Mouse (Mus musculus) stomach, postnatal 0 days (tissue): Measurements from ENCODE around the gene Fam169b. TPM values are rescaled to one million over a fixed set of nuclear protein-coding genes. Genes with fewer than 3 reads are reported as not detected.

Experiments
- ATAC-seq: fragments of 200-750 bp; cut with Nextera tagmentation; 2 replicates; pipeline ENCODE4 v1.8.0; 2017; ENCODE audit not compliant: low FRiP score, low TSS enrichment
- DNase-seq: peaks from one replicate; pipeline ENCODE4 v3.0.0-alpha.2; 2016; ENCODE audit warnings: low spot score
- H3K27ac ChIP-seq: fragments of 300-500 bp; sonication (generic); replicated peaks from 2 replicates; pipeline ENCODE4 v1.5.1; 2014; ENCODE audit warnings: mild to moderate bottlenecking, control low read depth
- H3K27me3 ChIP-seq: fragments of 300-500 bp; sonication (generic); 2 replicates; pipeline ENCODE4 v1.6.1; 2014; ENCODE audit warnings: low read length; ENCODE audit not compliant: control insufficient read depth, insufficient read depth
- H3K36me3 ChIP-seq: fragments of 300-500 bp; sonication (generic); 2 replicates; pipeline ENCODE4 v1.6.1; 2014; ENCODE audit warnings: low read length, mixed read lengths; ENCODE audit not compliant: control insufficient read depth, insufficient read depth
- H3K4me1 ChIP-seq: fragments of 300-500 bp; sonication (generic); replicated peaks from 2 replicates; pipeline ENCODE4 v1.6.1; 2014; ENCODE audit warnings: antibody characterized with exemption; ENCODE audit not compliant: control insufficient read depth, insufficient read depth
- H3K4me2 ChIP-seq: fragments of 300-500 bp; sonication (generic); replicated peaks from 2 replicates; pipeline ENCODE4 v1.6.1; 2014; ENCODE audit warnings: low read depth, mild to moderate bottlenecking, control low read depth, moderate library complexity
- H3K4me3 ChIP-seq: fragments of 300-500 bp; sonication (generic); 2 replicates; pipeline ENCODE4 v1.5.1; 2014; ENCODE audit warnings: low read depth, low read length, control low read depth
- H3K9ac ChIP-seq: fragments of 300-500 bp; sonication (generic); 2 replicates; pipeline ENCODE4 v1.6.1; 2014; ENCODE audit warnings: mild to moderate bottlenecking, low read length, control low read depth, mixed read lengths
- H3K9me3 ChIP-seq: fragments of 300-500 bp; sonication (generic); 2 replicates; pipeline ENCODE4 v1.6.1; 2016; ENCODE audit warnings: low read length; ENCODE audit not compliant: control insufficient read depth
- CTCF ChIP-seq: IDR thresholded peaks from 2 replicates; pipeline ENCODE4 v1.5.1; 2016; ENCODE audit warnings: antibody characterized with exemption, low read depth, mild to moderate bottlenecking, moderate library complexity
- EP300 ChIP-seq: optimal IDR thresholded peaks from 2 replicates; pipeline ENCODE3; 2016; ENCODE audit warnings: antibody characterized with exemption
- WGBS: fragments of 180-500 bp; shearing (Covaris S2); extraction: QIAGEN DNeasy Blood & Tissue Kit; methylation state at CpG from one replicate; pipeline ENCODE4 v1.1.7; 2014; 5-methylcytosine and 5-hydroxymethylcytosine counted together
- polyA plus RNA-seq: library from polyadenylated mRNA; unstranded; fragments of >200 nt; fragmentation: Nextera tagmentation; extraction: Ambion mirVana; gene quantifications from 2 replicates; pipeline ENCODE4 v1.2.1, GENCODE M21; 2015

Gene Fam169b
- polyA plus RNA-seq, 1 experiment from 2014 or later, result 0.24 TPM

DNA sequence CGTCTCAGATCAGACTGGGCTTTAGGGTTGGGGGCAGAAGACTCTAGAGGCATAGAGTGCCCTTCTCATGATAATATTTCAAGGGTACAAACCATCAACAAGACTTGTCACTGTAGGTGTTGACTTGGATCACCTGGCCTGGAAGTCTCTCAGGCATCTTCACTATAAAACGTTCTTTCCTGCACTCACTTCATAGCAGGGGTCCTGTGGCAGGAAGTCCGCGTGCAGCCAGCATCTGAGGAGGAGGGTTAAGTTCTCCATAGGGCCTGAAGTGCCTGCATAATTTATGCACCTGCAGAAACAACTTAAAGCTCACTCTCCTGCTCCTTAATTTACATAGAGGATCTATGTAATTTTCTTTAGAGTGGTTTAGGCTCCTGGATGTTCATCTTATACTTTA lies 28.0 kb upstream of the Fam169b start:
- no peak for ATAC-seq
- 56% methylated on average over 4 of the region's 4 CpGs for WGBS

DNA sequence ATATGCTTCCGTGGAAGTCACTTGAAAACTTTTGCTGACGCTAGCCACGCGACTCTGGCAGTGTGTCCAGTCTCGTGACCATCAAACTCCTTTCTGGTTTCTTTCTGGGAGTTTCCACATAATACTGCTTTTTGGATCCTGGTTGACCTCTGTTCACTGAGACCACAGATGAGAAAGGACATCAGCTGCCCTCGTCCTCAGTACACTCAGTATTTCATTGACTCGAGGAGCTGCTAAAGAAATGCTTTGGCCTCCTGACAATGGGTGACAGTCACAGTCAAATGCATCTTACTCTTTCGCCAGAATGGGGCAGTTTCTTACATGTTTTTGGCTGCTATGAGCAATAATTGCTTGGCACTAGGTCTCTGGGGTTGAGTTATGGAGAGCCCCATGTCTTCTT lies 27.4 kb upstream of the Fam169b start:
- no peak overlapping the region for H3K27ac ChIP-seq
- H3K4me2 ChIP-seq, result no peak overlapping the region
- no peak for DNase-seq
- 77% methylated on average over 8 of the region's 8 CpGs for WGBS
- no peaks in the 10 kb centered on the region for H3K4me1 ChIP-seq
- H3K4me3 ChIP-seq, result no peak overlapping the region
- H3K27me3 ChIP-seq, result no peaks in the 10 kb centered on the region
- TF ChIP-seq EP300, result no peak
- TF ChIP-seq CTCF, result no peak
- H3K9ac ChIP-seq, result no peak overlapping the region
- no peaks in the 10 kb centered on the region for H3K36me3 ChIP-seq
- no peaks in the 10 kb centered on the region for H3K9me3 ChIP-seq
- no peak for ATAC-seq

More for the DNA sequence above, 28.0 kb upstream of the Fam169b start:
- Histone ChIP-seq H3K9me3 (no peaks in the 10 kb centered on the region), H3K9ac (no peak overlapping the region), H3K4me1 (no peaks in the 10 kb centered on the region), H3K4me2 (no peak overlapping the region), H3K27ac (no peak overlapping the region), H3K27me3 (no peaks in the 10 kb centered on the region), H3K4me3 (no peak overlapping the region), H3K36me3 (no peaks in the 10 kb centered on the region)
- TF ChIP-seq EP300 (no peak), CTCF (no peak)
- no peak for DNase-seq

DNA sequence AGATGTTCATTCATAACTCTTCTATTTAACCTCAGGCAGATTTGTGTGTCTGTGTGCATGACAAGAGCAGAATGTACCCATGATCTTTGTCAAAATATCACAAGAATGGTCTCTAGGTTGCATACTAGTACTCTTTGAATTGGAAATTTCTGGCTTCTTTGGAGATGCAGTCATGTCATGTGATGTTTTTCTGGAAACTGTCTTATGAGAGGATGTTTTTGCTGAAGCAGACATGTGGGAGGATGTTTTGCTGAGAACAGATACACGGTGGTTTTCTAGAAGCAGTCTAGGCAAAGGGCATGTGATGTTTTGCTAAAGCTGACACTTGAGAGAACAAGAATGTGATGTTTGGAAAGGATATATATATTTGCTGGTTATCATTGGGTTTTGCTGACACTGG lies 23.2 kb upstream of the Fam169b start:
- Histone ChIP-seq H3K4me3 (no peak overlapping the region), H3K36me3 (no peaks in the 10 kb centered on the region), H3K4me1 (no peaks in the 10 kb centered on the region), H3K9me3 (no peaks in the 10 kb centered on the region), H3K27me3 (no peaks in the 10 kb centered on the region), H3K9ac (no peak overlapping the region), H3K4me2 (no peak overlapping the region), H3K27ac (no peak overlapping the region)
- WGBS, result 55% methylated on average over 1 of the region's 1 CpGs
- ATAC-seq (no peak), DNase-seq (no peak)
- TF ChIP-seq CTCF (no peak), EP300 (no peak)

DNA sequence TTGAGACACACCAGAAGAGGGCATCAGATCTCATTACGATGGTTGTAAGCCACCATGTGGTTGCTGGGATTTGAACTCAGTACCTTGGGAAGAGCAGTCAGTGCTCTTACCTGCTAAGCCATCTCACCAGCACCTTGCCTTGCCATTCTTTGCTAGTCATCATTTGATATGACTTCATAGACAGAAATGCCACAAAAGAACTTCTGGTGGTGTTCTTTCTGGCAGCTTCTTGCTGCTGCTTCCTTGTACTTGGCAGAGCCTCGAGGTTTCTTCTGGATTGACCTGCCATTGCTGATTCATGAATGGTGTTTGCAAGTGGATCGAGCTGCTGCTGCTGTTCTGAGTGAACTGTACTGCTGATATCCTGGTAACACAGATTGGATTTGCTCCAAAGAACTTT lies 22.7 kb upstream of the Fam169b start:
- no peak overlapping the region for H3K9ac ChIP-seq
- no peak for ATAC-seq
- whole genome bisulfite sequencing, result 65% methylated on average over 3 of the region's 3 CpGs
- no peak overlapping the region for H3K27ac ChIP-seq
- no peak overlapping the region for H3K4me3 ChIP-seq
- no peak for DNase-seq
- no peaks in the 10 kb centered on the region for H3K4me1 ChIP-seq
- H3K9me3 ChIP-seq, result no peaks in the 10 kb centered on the region
- no peaks in the 10 kb centered on the region for H3K36me3 ChIP-seq
- TF ChIP-seq EP300 (no peak), CTCF (no peak)
- H3K4me2 ChIP-seq, result no peak overlapping the region
- H3K27me3 ChIP-seq, result no peaks in the 10 kb centered on the region

DNA sequence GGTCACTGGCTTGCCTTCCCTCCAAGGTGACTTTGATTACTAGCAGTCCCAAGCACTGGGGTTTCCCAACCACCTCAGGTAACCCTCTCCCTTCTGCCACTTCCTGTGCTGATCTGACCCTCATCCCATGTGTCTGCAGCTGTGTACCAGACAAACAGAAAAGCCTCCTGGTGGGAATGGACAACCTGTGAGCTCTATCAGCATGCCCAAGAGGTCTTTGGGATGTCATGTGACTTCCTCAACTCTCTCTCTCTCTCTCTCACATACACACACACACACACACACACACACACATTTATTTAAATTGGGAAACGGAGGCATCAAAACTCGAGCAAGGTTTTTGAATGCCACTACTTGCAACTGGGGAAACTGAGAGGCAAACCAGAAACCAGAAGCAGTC lies 15.9 kb upstream of the Fam169b start:
- no peak for TF ChIP-seq CTCF
- no peak for TF ChIP-seq EP300
- 47% methylated on average over 2 of the region's 2 CpGs for WGBS
- H3K9ac ChIP-seq, result no peak overlapping the region
- H3K9me3 ChIP-seq, result no peaks in the 10 kb centered on the region
- no peak overlapping the region for H3K4me2 ChIP-seq
- ATAC-seq (no peak), DNase-seq (no peak)
- no peak overlapping the region for H3K27ac ChIP-seq
- H3K36me3 ChIP-seq, result no peaks in the 10 kb centered on the region
- no peak overlapping the region for H3K4me3 ChIP-seq
- H3K4me1 ChIP-seq, result no peaks in the 10 kb centered on the region
- no peaks in the 10 kb centered on the region; the same call in 1 of the 2 replicates for H3K27me3 ChIP-seq

DNA sequence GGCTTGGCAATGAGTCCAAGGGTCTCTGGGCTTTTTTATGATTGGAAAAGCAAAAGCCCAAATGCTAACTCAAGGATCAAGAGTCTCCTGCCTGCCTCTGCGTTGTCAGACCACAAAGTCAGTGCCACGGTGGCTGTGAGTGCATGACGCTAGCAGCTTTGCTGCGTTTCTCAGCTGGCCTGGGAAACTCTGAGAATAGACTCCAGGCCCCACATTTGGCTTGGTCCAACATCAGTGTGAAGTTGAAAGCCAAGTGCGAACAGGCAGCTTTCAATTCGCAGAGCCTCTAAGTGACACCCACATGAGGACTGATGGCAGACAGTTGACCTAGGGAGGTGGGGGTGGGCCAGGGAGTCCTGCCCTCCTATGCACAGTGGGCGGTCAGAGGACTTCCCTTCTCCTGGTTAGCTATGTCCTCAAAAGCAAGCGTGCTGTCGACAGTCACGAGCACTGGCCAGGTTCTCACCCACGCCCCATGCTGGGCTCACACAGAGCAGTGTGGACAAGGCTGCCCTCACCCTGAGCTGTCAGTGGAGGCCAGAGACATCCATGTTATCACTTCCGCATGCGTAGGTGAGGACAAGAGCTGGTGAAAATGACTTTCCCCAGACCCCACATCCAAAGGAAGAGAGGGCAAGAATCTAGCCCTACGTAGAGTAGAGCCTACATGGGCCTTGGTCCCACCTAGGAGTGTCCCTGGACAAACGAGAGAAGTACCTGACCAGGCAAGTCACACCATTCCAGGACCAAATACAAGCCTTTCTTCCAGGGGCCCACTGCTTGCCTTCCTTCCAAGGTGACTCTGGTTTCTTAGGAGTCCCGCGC lies 15.1 kb upstream of the Fam169b start:
- DNase-seq, result no peak
- H3K27me3 ChIP-seq, result no peaks in the 10 kb centered on the region; the same call in 1 of the 2 replicates
- H3K9ac ChIP-seq, result no peak overlapping the region
- H3K9me3 ChIP-seq, result no peaks in the 10 kb centered on the region
- ATAC-seq, result no peak
- no peak for TF ChIP-seq CTCF
- TF ChIP-seq EP300, result no peak
- H3K27ac ChIP-seq, result no peak overlapping the region
- H3K4me2 ChIP-seq, result no peak overlapping the region
- H3K36me3 ChIP-seq, result no peaks in the 10 kb centered on the region
- 73% methylated on average over 17 of the region's 17 CpGs for WGBS
- no peak overlapping the region for H3K4me3 ChIP-seq
- H3K4me1 ChIP-seq, result no peaks in the 10 kb centered on the region
